Mouse (Mus musculus): ENCODE measurements around the gene Pkmyt1. TPM values are rescaled to one million over a fixed set of nuclear protein-coding genes. Genes with fewer than 3 reads are reported as not detected.

The Pkmyt1 gene
- total RNA-seq, 2 experiments from 2014 or later, result 1.2 to 1.6 TPM

DNA sequence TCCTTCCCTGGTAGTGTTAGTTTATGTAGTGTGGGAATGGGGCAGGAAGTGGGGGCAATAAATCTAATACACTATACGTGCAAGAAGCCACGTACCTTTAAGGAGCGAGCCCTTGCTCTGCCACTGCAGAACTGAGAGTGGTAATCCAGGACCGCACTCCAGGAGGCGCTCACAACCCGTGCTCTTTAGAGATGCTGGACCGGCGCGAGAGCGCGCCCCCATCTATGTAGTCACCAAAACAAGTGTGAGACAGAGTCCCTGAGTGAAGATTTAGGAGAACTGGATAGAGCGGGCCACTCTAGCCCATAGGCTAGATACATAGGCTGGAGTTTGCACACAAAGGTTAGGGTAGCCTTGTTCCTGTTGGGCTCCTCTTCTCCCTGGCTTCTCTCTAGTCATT, 48.0 kb downstream of the Pkmyt1 start:
- peak; percentile 78 to 81 for DNase-seq
- intact Hi-C loops (cut with DNase I), result loop anchor here (2.0 to 5.0 kb wide), 4 partner anchors 69 to 187 kb away; partner anchors contain the start of gene Prss32

DNA sequence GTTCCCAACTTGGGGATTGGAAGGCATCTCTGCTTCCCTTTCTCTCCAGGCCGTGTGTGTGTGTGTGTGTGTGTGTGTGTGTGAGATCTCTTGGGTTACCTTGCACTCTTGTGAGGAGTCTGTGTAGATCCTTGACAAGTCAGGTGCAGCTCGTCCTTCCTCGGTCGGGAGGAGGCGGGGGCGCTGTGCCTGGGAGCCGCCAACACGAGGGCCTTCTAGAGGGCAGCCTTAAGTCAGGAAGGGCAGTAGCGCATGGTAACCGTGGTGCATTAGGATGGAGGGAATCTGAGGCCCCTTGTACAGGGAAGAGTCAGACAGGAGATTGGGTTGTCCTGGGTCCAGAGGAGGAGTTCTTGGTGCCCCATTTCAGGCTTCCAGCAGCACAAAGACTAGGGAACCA, 50.1 kb downstream of the Pkmyt1 start:
- intact Hi-C loops (cut with DNase I), result no loop called here
- no peak for DNase-seq

DNA sequence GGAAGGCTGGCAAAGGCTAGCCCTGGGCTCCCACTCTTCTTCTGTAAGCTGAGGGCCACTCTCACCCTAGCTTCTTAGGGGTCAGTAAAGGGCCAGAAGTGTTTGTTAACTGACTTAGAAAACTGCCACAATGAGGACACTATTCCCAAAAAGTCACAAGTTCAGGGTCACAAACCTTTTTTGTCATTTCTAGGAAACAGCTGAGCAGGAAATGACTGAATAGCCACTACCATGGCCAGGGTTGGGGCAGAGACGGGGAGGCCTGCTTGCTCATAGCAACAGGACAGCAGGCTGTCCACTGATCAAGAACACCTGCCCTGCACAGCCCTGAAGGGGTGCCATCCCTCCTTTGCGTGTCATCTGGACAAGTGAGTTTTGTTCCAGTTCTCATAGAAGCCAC, 51.0 kb downstream of the Pkmyt1 start:
- no peak for DNase-seq
- intact Hi-C loops (cut with DNase I), result no loop called here

DNA sequence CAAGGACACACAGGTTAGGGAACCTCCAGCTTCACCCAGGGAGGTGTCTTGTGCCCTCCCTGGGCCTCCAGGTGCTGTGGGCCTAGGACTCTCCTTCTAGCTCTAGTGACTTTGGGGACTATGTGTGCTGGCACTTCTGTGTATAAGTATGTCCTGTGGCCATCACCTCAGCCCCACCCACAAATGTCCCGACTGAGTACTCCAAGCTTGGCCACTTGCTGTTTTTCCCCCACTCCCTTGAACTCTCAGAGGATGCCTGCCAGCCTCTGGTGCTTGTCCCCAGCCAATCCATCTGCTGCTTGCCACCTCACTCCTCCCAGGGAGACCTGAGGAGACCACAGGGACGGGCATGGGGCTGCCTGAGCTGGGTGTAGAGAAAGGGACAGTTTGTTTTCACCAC, 52.3 kb downstream of the Pkmyt1 start:
- no peak for DNase-seq
- intact Hi-C loops (cut with DNase I), result no loop called here

DNA sequence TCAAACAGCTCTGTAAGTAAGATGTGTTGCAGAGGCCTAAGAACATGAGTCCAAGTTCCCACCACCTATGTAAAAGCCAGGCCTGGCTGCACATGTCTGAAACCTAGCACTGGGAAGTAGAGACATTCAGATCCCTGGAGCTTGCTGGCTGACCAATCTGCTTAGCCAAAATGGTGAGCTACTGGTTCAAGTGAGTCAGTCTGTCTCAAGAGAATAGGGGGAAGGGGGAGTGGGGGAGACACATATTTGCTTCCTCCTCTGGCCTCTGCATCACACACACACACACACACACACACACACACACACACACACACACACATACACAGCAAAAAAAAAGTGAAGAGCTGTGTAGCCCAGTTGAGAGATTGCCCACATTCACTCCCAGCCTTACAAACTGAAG, 57.2 kb downstream of the Pkmyt1 start:
- intact Hi-C loops (cut with DNase I), result no loop called here
- no peak for DNase-seq

DNA sequence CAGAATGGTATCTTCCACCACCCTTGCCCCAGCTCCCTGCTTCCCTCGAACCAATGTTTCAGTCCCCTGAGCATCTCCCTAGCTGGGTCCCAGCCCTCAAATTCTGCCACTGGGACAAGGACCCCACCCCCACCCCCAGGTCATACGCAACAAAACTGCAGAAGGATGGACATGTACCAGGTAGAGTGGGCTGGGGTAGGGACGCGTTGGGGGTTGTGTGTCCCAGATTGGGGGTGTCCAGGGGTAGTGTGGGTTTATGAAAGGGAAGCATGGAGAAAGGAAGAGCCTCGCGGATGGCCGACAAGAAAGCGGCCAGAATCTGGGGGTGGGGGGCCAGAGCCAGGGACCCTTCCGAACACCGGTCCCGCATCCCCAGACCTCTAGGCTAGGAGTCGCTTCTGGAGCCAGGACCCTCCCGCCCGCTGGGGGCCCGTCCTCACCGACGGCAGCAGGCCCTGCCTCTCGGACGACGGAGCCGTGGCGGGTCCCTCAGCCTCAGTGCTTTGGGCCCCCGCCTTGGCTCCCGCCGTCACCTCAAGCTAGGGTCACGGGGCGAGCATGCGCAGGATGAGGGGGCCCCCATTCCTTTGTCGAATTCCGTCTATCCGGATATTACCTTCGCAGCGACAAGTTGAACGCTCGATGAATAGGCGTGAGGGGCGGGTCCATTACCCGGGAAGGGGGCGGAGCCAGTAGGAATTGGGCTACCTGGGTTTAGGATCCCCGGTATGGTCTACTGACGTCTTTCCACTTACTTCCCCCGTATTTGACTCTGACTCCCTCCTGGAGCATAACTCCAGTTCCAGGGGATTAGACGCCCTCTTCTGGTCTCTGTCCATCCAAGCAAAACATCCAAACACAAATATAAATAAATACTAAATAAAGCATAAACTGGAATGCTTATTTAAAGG, 59.7 kb downstream of the Pkmyt1 start, which contains the start of gene Flywch2:
Gene Flywch2, minus strand, starts transcription at position 521 of the 911 bp plus-strand sequence.
- peak; percentile 59 to 60 for DNase-seq
- intact Hi-C loops (cut with DNase I), result no loop called here

Other genes starting within 250 kb of the Pkmyt1 start
- gene Vmn2r117, start 246.6 kb upstream of the Pkmyt1 start, total RNA-seq (2021), result not detected
- 1 to 10 TPM; 4.9 to 5.1 TPM for gene Zfp213, start 162.1 kb upstream of the Pkmyt1 start, total RNA-seq (2021)
- 1 to 10 TPM; 2.4 to 4.1 TPM for gene Zfp13, start 126.8 kb upstream of the Pkmyt1 start, total RNA-seq (2021)
- not detected for gene Zscan10, start 125.5 kb upstream of the Pkmyt1 start, total RNA-seq (2021)
- gene Mmp25, start 81.1 kb upstream of the Pkmyt1 start, total RNA-seq (2021), result under 1 TPM in 1 of 2 experiments, not detected in 1; 0.14 TPM
- gene Bicdl2, start 65.8 kb upstream of the Pkmyt1 start, total RNA-seq (2021), result not detected
- 100 to 1,000 TPM; 196 to 206 TPM for gene Hcfc1r1, start 52.7 kb upstream of the Pkmyt1 start, total RNA-seq (2021)
- 10 to 100 TPM; 11.6 to 11.7 TPM for gene Thoc6, start 52.5 kb upstream of the Pkmyt1 start, total RNA-seq (2021)
- gene Tnfrsf12a, start 48.9 kb upstream of the Pkmyt1 start, total RNA-seq (2021), result 100 to 1,000 TPM in 1 of 2 experiments, 10 to 100 TPM in 1; 59.4 to 101 TPM
- not detected for gene Cldn6, start 47.1 kb upstream of the Pkmyt1 start, total RNA-seq (2021)
- gene Cldn9, start 42.3 kb upstream of the Pkmyt1 start, total RNA-seq (2021), result not detected
- not detected for gene 1520401A03Rik, start 3.6 kb upstream of the Pkmyt1 start, total RNA-seq (2021)
- gene Paqr4, start 14.5 kb downstream of the Pkmyt1 start, total RNA-seq (2021), result 10 to 100 TPM; 20.0 to 28.5 TPM
- not detected for gene Kremen2, start 19.5 kb downstream of the Pkmyt1 start, total RNA-seq (2021)
- 10 to 100 TPM; 31.8 to 33.3 TPM for gene Flywch1, start 45.3 kb downstream of the Pkmyt1 start, total RNA-seq (2021)
- under 1 TPM; 0.78 to 0.81 TPM for gene Flywch2, start 59.7 kb downstream of the Pkmyt1 start, total RNA-seq (2021)
- gene Srrm2, start 64.2 kb downstream of the Pkmyt1 start, total RNA-seq (2021), result 100 to 1,000 TPM; 154 to 159 TPM
- 100 to 1,000 TPM; 345 to 363 TPM for gene Elob, start 102.8 kb downstream of the Pkmyt1 start, total RNA-seq (2021)
- not detected for gene Prss33, start 109.7 kb downstream of the Pkmyt1 start, total RNA-seq (2021)
- not detected for gene Prss32, start 117.5 kb downstream of the Pkmyt1 start, total RNA-seq (2021)
- gene Prss41, start 117.8 kb downstream of the Pkmyt1 start, total RNA-seq (2021), result not detected
- not detected for gene Prss21, start 141.7 kb downstream of the Pkmyt1 start, total RNA-seq (2021)
- not detected for gene Dcpp1, start 154.5 kb downstream of the Pkmyt1 start, total RNA-seq (2021)
- gene Dcpp2, start 154.5 kb downstream of the Pkmyt1 start, total RNA-seq (2021), result not detected
- not detected for gene Dcpp3, start 191.1 kb downstream of the Pkmyt1 start, total RNA-seq (2021)
- gene Sbp, start 215.3 kb downstream of the Pkmyt1 start, total RNA-seq (2021), result not detected
- not detected for gene Sbpl, start 228.9 kb downstream of the Pkmyt1 start, total RNA-seq (2021)